ENCODE assay signal across 16 mouse cellular contexts in the genomic region with DNA sequence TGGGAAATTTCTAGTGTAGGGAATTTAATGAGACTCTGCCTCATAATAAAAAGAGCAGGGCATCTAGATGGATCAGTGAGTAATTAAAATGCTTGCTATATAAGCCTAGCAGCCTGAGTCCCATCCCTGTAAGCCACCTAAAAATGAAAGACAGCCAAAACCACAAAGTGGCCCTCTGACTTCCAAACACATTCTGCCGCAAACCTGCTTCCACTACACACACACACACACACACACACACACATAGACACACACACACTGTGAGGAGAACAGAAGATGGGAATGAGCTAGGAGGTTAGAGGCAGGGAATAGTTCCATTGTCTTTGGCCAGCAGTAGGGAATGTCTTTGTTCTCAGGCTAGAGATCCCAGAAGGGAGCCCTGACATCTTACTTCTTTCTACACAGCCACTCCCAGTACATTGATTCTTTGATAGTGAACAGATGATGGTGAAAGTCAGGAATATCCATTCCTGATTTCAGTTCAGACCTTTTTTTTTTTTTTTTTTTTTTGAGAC. TPM values are rescaled to one million over a fixed set of nuclear protein-coding genes. Genes with fewer than 3 reads are reported as not detected.
DNase-seq lines count a peak whose midpoint lies in the region; ATAC-seq and TF ChIP-seq lines count a peak whose summit lies in the region.
"Had no signal": no experiment of that assay in that cellular context is flagged by ENCODE, and none has a peak within 500 bp of the region (broad histone marks: within the 10 kb centered on the region; RNA-seq: fewer than 3 reads in every experiment).

No protein-coding gene starts in this region.

- TF ChIP-seq CTCF in hindbrain, postnatal 0 days (IDR thresholded peaks at IDR 0.05; ENCODE audit: low read depth), result no peak

- no peaks in the 10 kb centered on the region for H3K27me3 ChIP-seq in hindbrain, embryonic 10.5 days (ENCODE audit: insufficient read depth, poor library complexity, severe bottlenecking)
- no peaks in the 10 kb centered on the region for H3K27me3 ChIP-seq in hindbrain, postnatal 0 days (ENCODE audit: insufficient read depth, low read length)
- H3K27me3 ChIP-seq in hindbrain, embryonic 14.5 days (ENCODE audit: control insufficient read depth, insufficient read depth, low read length), result no peaks in the 10 kb centered on the region

- no peak overlapping the region for H3K4me3 ChIP-seq in hindbrain, embryonic 10.5 days
- H3K4me3 ChIP-seq in hindbrain, postnatal 0 days (ENCODE audit: low read length), result no peak overlapping the region
- no peak overlapping the region for H3K4me3 ChIP-seq in hindbrain, embryonic 14.5 days (replicated peaks; ENCODE audit: low read length)

- no peaks in the 10 kb centered on the region for H3K9me3 ChIP-seq in hindbrain, embryonic 10.5 days
- no peaks in the 10 kb centered on the region for H3K9me3 ChIP-seq in hindbrain, postnatal 0 days (ENCODE audit: low read length)
- H3K9me3 ChIP-seq in hindbrain, embryonic 14.5 days (ENCODE audit: control insufficient read depth, low read length), result no peaks in the 10 kb centered on the region
- H3K9me3 ChIP-seq: G1E had no signal

- WGBS in hindbrain, embryonic 10.5 days, result 57% methylated on average over 1 of the region's 1 CpGs
- WGBS in hindbrain, postnatal 0 days, result 38% methylated on average over 1 of the region's 1 CpGs
- WGBS in hindbrain, embryonic 14.5 days, result 56% methylated on average over 1 of the region's 1 CpGs

- H3K27ac ChIP-seq in hindbrain, embryonic 10.5 days, result peak overlapping the region; percentile 100
- H3K27ac ChIP-seq in hindbrain, postnatal 0 days, result no peak overlapping the region
- peak overlapping the region; percentile 98; the same call in 1 of the 2 replicates for H3K27ac ChIP-seq in hindbrain, embryonic 14.5 days

- no peak overlapping the region for H3K9ac ChIP-seq in hindbrain, postnatal 0 days (replicated peaks; ENCODE audit: low read length)
- no peak overlapping the region for H3K9ac ChIP-seq in hindbrain, embryonic 14.5 days

- ATAC-seq in hindbrain, postnatal 0 days, result no peak
- no peak for ATAC-seq in hindbrain, embryonic 14.5 days (ENCODE audit: low FRiP score)
- no peak for ATAC-seq in megakaryocyte progenitor cell, adult 5-6 weeks (replicated peaks; ENCODE audit: poor library complexity)
- ATAC-seq: activated CD4-positive, CD25-positive, alpha-beta regulatory T cell, adult 4 months had no signal

- peak; percentile 6 for DNase-seq in embryo, embryonic 10.5 days (ENCODE audit: low spot score)
- DNase-seq in embryo, embryonic 10 days (ENCODE audit: low spot score), result no peak
- peak; percentile 8 for DNase-seq in hindbrain, embryonic 10.5 days (ENCODE audit: low spot score)
- DNase-seq in hindbrain, postnatal 0 days (ENCODE audit: low spot score), result no peak
- peak; percentile 48 for DNase-seq in 3134 (ENCODE audit: extremely low read depth, insufficient read length, low spot score)
- DNase-seq in hindbrain, embryonic 14.5 days (ENCODE audit: low spot score), result no peak
- no peak for DNase-seq in right cerebral cortex, postnatal 25 days
- DNase-seq: cerebellum, adult 18-20 months; lung, adult 2 months; right cerebral cortex, adult 18-20 months had no signal

- H3K36me3 ChIP-seq in hindbrain, embryonic 10.5 days, result peaks cover 15% of the 10 kb centered on the region
- peaks cover 2% of the 10 kb centered on the region; the same call in 1 of the 2 replicates for H3K36me3 ChIP-seq in hindbrain, postnatal 0 days (ENCODE audit: insufficient read depth, low read length)
- H3K36me3 ChIP-seq in hindbrain, embryonic 14.5 days (replicated peaks; ENCODE audit: control insufficient read depth, insufficient read depth), result peaks cover 14% of the 10 kb centered on the region

- H3K4me2 ChIP-seq in hindbrain, postnatal 0 days (ENCODE audit: low read depth, low read length), result no peak overlapping the region
- H3K4me2 ChIP-seq in hindbrain, embryonic 14.5 days (replicated peaks), result no peak overlapping the region

- peaks cover 23% of the 10 kb centered on the region for H3K4me1 ChIP-seq in hindbrain, embryonic 10.5 days (replicated peaks)
- no peaks in the 10 kb centered on the region for H3K4me1 ChIP-seq in hindbrain, postnatal 0 days (ENCODE audit: insufficient read depth, low read length)
- H3K4me1 ChIP-seq in hindbrain, embryonic 14.5 days (replicated peaks; ENCODE audit: control insufficient read depth, insufficient read depth, low read length), result peaks cover 13% of the 10 kb centered on the region

RNA-seq across cellular contexts. Expression of a gene that starts 40.2 kb away (rescaled TPM):
- polyA plus RNA-seq in hindbrain, embryonic 10.5 days (2016; fragmentation: Nextera tagmentation; extraction: Ambion mirVana), result 71.5 and 80.4 TPM in 2 replicates
- total RNA-seq in hindbrain, postnatal 0 days (2014; rRNA removed), result 60.5 and 84.9 TPM in 2 replicates
- 46.9 and 49.8 TPM in 2 replicates for polyA plus RNA-seq in hindbrain, postnatal 0 days (2015; fragmentation: Nextera tagmentation; extraction: Ambion mirVana)
- 61.4 and 66.3 TPM in 2 replicates for polyA plus RNA-seq in hindbrain, embryonic 14.5 days (2014; fragmentation: Nextera tagmentation; extraction: Ambion mirVana)
- 155 and 182 TPM in 2 replicates for total RNA-seq in megakaryocyte progenitor cell, adult 5-6 weeks (2015)
- total RNA-seq in megakaryocyte progenitor cell, adult 5-6 weeks (2017), result 91.2 and 96.2 TPM in 2 replicates

RNA-seq across cellular contexts. Expression of a gene that starts 41.0 kb away (rescaled TPM):
- 3.7 and 7.1 TPM in 2 replicates for polyA plus RNA-seq in hindbrain, embryonic 10.5 days (2016; fragmentation: Nextera tagmentation; extraction: Ambion mirVana)
- total RNA-seq in hindbrain, postnatal 0 days (2014; rRNA removed), result 53.6 and 56.6 TPM in 2 replicates
- 59.5 and 64.9 TPM in 2 replicates for polyA plus RNA-seq in hindbrain, postnatal 0 days (2015; fragmentation: Nextera tagmentation; extraction: Ambion mirVana)
- 68.5 and 80.0 TPM in 2 replicates for polyA plus RNA-seq in hindbrain, embryonic 14.5 days (2014; fragmentation: Nextera tagmentation; extraction: Ambion mirVana)
- not detected in 2 replicates for total RNA-seq in megakaryocyte progenitor cell, adult 5-6 weeks (2015)
- not detected in 2 replicates for total RNA-seq in megakaryocyte progenitor cell, adult 5-6 weeks (2017)
- total RNA-seq: gastrocnemius, adult 18-20 months; megakaryocyte, adult 5-6 weeks had no signal
- polyA plus RNA-seq: erythroblast, embryonic 14.5 days; G1E had no signal

Comparison
In these comparisons a context has a peak if more than half of its experiments do, and no peak if none do; other contexts are left out.
1. DNase-seq: peak in embryo, embryonic 10.5 days (single experiment), hindbrain, embryonic 10.5 days (single experiment) and 3134 (single experiment); none in embryo, embryonic 10 days (single experiment), hindbrain, postnatal 0 days (single experiment), hindbrain, embryonic 14.5 days (single experiment) and right cerebral cortex, postnatal 25 days (single experiment).